Mouse (Mus musculus) CH12.LX (cell line): Measurements from ENCODE around the gene P4hb. TPM values are rescaled to one million over a fixed set of nuclear protein-coding genes. Genes with fewer than 3 reads are reported as not detected.
A peak's percentile ranks its signal among the peaks of the same experiment; 100 is the strongest.
"Not testable (repeated sequence)": the region's sequence is repeated elsewhere in the genome, so short reads cannot be mapped to it uniquely, and the experiment has no call there.

Experiments
- DNase-seq: peaks from one replicate; pipeline ENCODE4 v3.0.0-alpha.2; 2013; ENCODE audit errors: extremely low read depth
- H3K27ac ChIP-seq: 2 replicates; pipeline ENCODE4 v1.5.1; 2012; ENCODE audit warnings: low read depth, mild to moderate bottlenecking, control low read depth, moderate library complexity; ENCODE audit not compliant: insufficient read depth
- H3K27me3 ChIP-seq: replicated peaks from 2 replicates; pipeline ENCODE3; 2012; ENCODE audit warnings: inconsistent platforms
- H3K36me3 ChIP-seq, 2 experiments: replicated peaks in 1 of 2; 2 replicates each; pipeline versions ENCODE3 to v1.6.1; 2012; ENCODE audit warnings: inconsistent platforms in 1 of 2, low read length in 1 of 2, mild to moderate bottlenecking in 1 of 2, mixed read lengths in 1 of 2, moderate library complexity in 1 of 2; ENCODE audit not compliant: control insufficient read depth in 1 of 2, insufficient read depth in 1 of 2
- H3K4me1 ChIP-seq, 2 experiments: 2 replicates each; pipeline ENCODE4 v1.6.1; 2012; ENCODE audit warnings: inconsistent platforms in 1 of 2, moderate library complexity in 1 of 2; ENCODE audit not compliant: insufficient read depth in 2 of 2, control insufficient read depth in 1 of 2
- H3K4me2 ChIP-seq: 2 replicates; pipeline ENCODE4 v1.6.1; 2012; ENCODE audit warnings: low read depth, mild to moderate bottlenecking, control low read depth; ENCODE audit not compliant: poor library complexity, insufficient read depth, severe bottlenecking
- H3K4me3 ChIP-seq, 3 experiments: fragments of 150-350 bp in 1 of 3; sonication (generic) in 1 of 3; replicated peaks in 1 of 3; 2 replicates each; pipeline versions ENCODE3 to v1.5.1; 2011 to 2012; ENCODE audit warnings: low read depth in 2 of 3, low read length in 2 of 3, mild to moderate bottlenecking in 2 of 3, moderate library complexity in 2 of 3, control low read depth in 1 of 3, improper control_type of control experiment in 1 of 3, inconsistent platforms in 1 of 3, mixed read lengths in 1 of 3; ENCODE audit not compliant: poor library complexity in 1 of 3
- H3K79me2 ChIP-seq: replicated peaks from 2 replicates; pipeline ENCODE4 v1.6.1; 2012; ENCODE audit warnings: mild to moderate bottlenecking, moderate library complexity; ENCODE audit not compliant: control insufficient read depth, poor library complexity, insufficient read depth, severe bottlenecking; ENCODE audit errors: extremely low read depth
- H3K9ac ChIP-seq: 2 replicates; pipeline ENCODE4 v1.6.1; 2012; ENCODE audit warnings: low read depth, mild to moderate bottlenecking, control low read depth, moderate library complexity; ENCODE audit not compliant: insufficient read depth
- H3K9me3 ChIP-seq: replicated peaks from 2 replicates; pipeline ENCODE3; 2012; ENCODE audit warnings: low read length, inconsistent platforms, mixed read lengths
- BHLHE40 ChIP-seq: IDR thresholded peaks from 2 replicates; pipeline ENCODE4 v1.6.1; 2011; ENCODE audit warnings: mild to moderate bottlenecking, low read depth, low read length, improper control_type of control experiment
- CHD2 ChIP-seq: IDR thresholded peaks from 2 replicates; pipeline ENCODE4 v1.6.1; 2011; ENCODE audit warnings: low read length, improper control_type of control experiment
- CTCF ChIP-seq, 2 experiments: IDR thresholded peaks in 1 of 2; conservative IDR thresholded peaks in 1 of 2; 2 replicates each; pipeline ENCODE4 v1.5.1; 2011 to 2012; ENCODE audit warnings: low read depth in 2 of 2, low read length in 2 of 2, improper control_type of control experiment in 1 of 2, inconsistent platforms in 1 of 2, mild to moderate bottlenecking in 1 of 2, moderate library complexity in 1 of 2
- EP300 ChIP-seq: IDR thresholded peaks from 2 replicates; pipeline ENCODE4 v1.6.1; 2011; ENCODE audit warnings: low read length, improper control_type of control experiment
- ETS1 ChIP-seq: conservative IDR thresholded peaks from 2 replicates; pipeline ENCODE4 v1.6.1; 2012; ENCODE audit warnings: low read depth, mild to moderate bottlenecking, inconsistent platforms, low read length, improper control_type of control experiment, moderate library complexity
- HCFC1 ChIP-seq: IDR thresholded peaks from 2 replicates; pipeline ENCODE4 v1.6.1; 2012; ENCODE audit warnings: low read depth, mild to moderate bottlenecking, inconsistent platforms, low read length, improper control_type of control experiment
- MAZ ChIP-seq: IDR thresholded peaks from 2 replicates; pipeline ENCODE4 v1.6.1; 2012; ENCODE audit warnings: low read depth, mild to moderate bottlenecking, inconsistent platforms, low read length, improper control_type of control experiment, moderate library complexity
- MYC ChIP-seq: IDR thresholded peaks from 2 replicates; pipeline ENCODE4 v1.6.1; 2011; ENCODE audit warnings: low read depth, mild to moderate bottlenecking, improper control_type of control experiment, low read length
- NRF1 ChIP-seq: IDR thresholded peaks from 2 replicates; pipeline ENCODE4 v1.6.1; 2014; ENCODE audit warnings: low read depth, mild to moderate bottlenecking, inconsistent platforms, low read length, improper control_type of control experiment, moderate library complexity
- POLR2AphosphoS2 ChIP-seq: IDR thresholded peaks from 2 replicates; pipeline ENCODE4 v1.6.1; 2011; ENCODE audit warnings: low read depth, low read length, improper control_type of control experiment
- RAD21 ChIP-seq: IDR thresholded peaks from 2 replicates; pipeline ENCODE4 v1.6.1; 2011; ENCODE audit warnings: low read depth, mild to moderate bottlenecking, low read length, improper control_type of control experiment, moderate library complexity
- SMC3 ChIP-seq: IDR thresholded peaks from 2 replicates; pipeline ENCODE4 v1.6.1; 2011; ENCODE audit warnings: low read depth, low read length, improper control_type of control experiment
- TBP ChIP-seq: conservative IDR thresholded peaks from 2 replicates; pipeline ENCODE4 v1.6.1; 2011; ENCODE audit warnings: low read depth, low read length, improper control_type of control experiment
- TCF12 ChIP-seq: IDR thresholded peaks from 2 replicates; pipeline ENCODE4 v1.6.1; 2014; ENCODE audit warnings: low read depth, mild to moderate bottlenecking, inconsistent platforms, low read length, improper control_type of control experiment
- ZC3H11A ChIP-seq: IDR thresholded peaks from 2 replicates; pipeline ENCODE4 v1.6.1; 2012; ENCODE audit warnings: low read depth, mild to moderate bottlenecking, inconsistent platforms, low read length, improper control_type of control experiment
- ZKSCAN1 ChIP-seq: IDR thresholded peaks from 2 replicates; pipeline ENCODE4 v1.6.1; 2012; ENCODE audit warnings: low read depth, inconsistent platforms, low read length, improper control_type of control experiment, borderline replicate concordance
- ZMIZ1 ChIP-seq: IDR thresholded peaks from 2 replicates; pipeline ENCODE4 v1.6.1; 2012; ENCODE audit warnings: low read depth, mild to moderate bottlenecking, inconsistent platforms, low read length, improper control_type of control experiment
- ZNF384 ChIP-seq: IDR thresholded peaks from 2 replicates; pipeline ENCODE4 v1.6.1; 2012; ENCODE audit warnings: low read depth, low read length, improper control_type of control experiment, inconsistent platforms
- dilution Hi-C: fragments of 300-500 bp; cut with MboI; formaldehyde crosslinking; loops from 2 replicates; pipeline ENCODE4 v1.14.3; 2020; ENCODE audit warnings: low sequenced_read_pairs; ENCODE audit not compliant: extremely low pct_unique_long_range_greater_than_20kb, extremely low pct_ligation_motif_present
- in situ Hi-C: fragments of 300-500 bp; cut with MboI; formaldehyde crosslinking; loops from 3 replicates; pipeline ENCODE4 v1.14.3; 2019; ENCODE audit warnings: low sequenced_read_pairs, low pct_ligation_motif_present, low pct_unique_long_range_greater_than_20kb, mixed read lengths
- polyA plus RNA-seq: library from polyadenylated mRNA; unstranded; fragments of >175 nt; gene quantifications from 2 replicates; pipeline ENCODE4 v1.2.1, GENCODE M21; 2012; ENCODE audit warnings: low read depth; ENCODE audit not compliant: insufficient read length
- total RNA-seq, 2 experiments: library from RNA; depleted of rRNA; stranded (reverse); fragments of 300-350 nt in 1 of 2; fragments of >200 nt in 1 of 2; gene quantifications; 2 replicates each; pipeline ENCODE4 v1.2.3; 2012 to 2014

P4hb gene
- total and polyA plus RNA-seq, 3 experiments: 486 to 644 (median 531) TPM

DNA sequence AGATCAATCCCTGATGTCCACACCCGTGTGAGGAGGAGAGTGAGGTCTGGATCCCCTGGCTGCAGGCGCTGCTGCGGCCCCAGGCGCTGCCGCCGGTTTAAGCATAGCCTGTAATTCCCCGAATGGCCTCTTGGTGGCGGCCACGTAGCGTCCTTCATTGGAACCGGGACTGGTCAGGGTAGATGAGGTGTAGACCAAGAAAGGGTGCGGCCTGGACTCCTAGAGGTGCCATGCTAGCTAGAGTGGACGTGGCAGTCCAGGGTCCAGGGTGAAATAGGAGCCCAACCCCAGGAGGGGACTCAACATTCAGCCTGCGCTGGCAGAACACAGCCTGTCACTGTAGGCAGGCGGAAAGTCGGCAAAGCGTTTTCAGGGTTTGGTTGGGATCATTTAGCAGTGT is 57.4 kb downstream of the P4hb start (continued):
- TF ChIP-seq CHD2: no peak
- TF ChIP-seq ZKSCAN1: no peak
- no peak for TF ChIP-seq TBP
- TF ChIP-seq RAD21: peak; percentile 98

DNA sequence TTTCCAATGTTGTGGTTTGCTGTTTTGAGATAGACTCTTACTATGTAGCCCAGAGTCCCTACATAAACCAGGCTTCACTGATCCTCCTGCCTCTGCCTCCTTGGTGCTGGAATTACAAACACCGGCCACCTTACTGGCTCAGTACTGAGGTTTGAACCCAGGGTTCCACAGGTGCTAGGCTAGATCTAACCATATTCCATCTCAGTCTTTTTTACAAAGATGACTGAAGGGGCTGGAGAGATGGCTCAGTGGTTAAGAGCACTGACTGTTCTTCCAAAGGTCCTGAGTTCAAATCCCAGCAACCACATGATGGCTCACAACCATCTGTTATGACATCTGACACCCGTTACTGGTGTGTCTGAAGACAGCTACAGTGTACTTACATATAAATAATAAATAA is 58.8 kb downstream of the P4hb start:
- H3K4me1 ChIP-seq: peaks cover 5 to 26% of the 10 kb centered on the region in 2 experiments
- in situ Hi-C loops, dilution Hi-C loops, H3K9me3 ChIP-seq, H3K4me3 ChIP-seq, H3K27ac ChIP-seq, DNase-seq, H3K36me3 ChIP-seq, H3K79me2 ChIP-seq, H3K4me2 ChIP-seq, H3K27me3 ChIP-seq, H3K9ac ChIP-seq: not testable (repeated sequence)
- TF ChIP-seq TBP: 0 out of 2 replicates have a peak, but pooled peaks have one; percentile 46

DNA sequence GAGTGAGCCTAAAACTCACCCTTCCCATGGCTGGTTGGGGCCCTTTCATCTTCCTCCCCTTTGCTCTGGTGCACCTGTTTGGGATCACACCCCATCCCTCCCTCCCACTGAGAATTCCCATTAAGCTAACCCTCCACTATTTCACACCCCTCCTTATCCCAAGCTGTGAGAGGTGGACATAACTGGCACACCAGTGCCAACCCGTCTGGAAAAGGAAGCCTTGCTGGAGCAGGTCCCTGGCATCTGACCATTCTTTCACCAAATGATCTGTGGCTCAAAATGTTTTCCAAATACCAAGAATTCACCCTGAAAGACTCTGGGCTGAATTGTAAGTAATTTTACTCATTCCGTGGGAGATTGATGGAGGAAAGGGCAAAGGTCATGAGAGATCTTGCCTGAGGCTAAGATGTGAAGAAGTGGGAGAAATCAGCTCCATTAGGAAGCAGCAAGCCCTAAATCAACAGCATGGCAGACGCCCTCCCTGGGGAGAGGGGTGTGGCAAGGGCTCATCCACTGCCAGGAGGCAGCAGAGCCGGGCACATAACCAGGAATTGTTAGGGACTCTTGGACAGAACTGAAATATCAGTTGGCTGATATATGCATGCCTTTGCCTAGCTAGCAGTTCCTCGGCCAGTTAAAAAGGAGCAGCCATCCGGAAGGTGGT is 60.1 kb downstream of the P4hb start:
- Histone ChIP-seq H3K9me3 (peaks cover 3% of the 10 kb centered on the region), H3K27me3 (peaks cover 2% of the 10 kb centered on the region), H3K4me3 (no peak overlapping the region), H3K4me1 (peaks cover 5 to 19% of the 10 kb centered on the region in 2 experiments), H3K79me2 (no peaks in the 10 kb centered on the region), H3K27ac (no peak overlapping the region), H3K36me3 (no peaks in the 10 kb centered on the region), H3K4me2 (no peak overlapping the region), H3K9ac (no peak overlapping the region)
- TF ChIP-seq HCFC1: no peak
- no peak for TF ChIP-seq BHLHE40
- TF ChIP-seq MYC: no peak
- no peak for TF ChIP-seq EP300
- no peak for TF ChIP-seq ZC3H11A
- TF ChIP-seq MAZ: no peak
- no peak for TF ChIP-seq POLR2AphosphoS2
- no peak for TF ChIP-seq CTCF (conservative IDR thresholded peaks at IDR 0.05 in 1 of 2, IDR thresholded peaks at IDR 0.05 in 1 of 2; ENCODE audit: low read depth in 2 of 2, low read length in 2 of 2)
- no peak for TF ChIP-seq ZNF384
- no peak for TF ChIP-seq ZKSCAN1
- TF ChIP-seq ZMIZ1: no peak
- no peak for TF ChIP-seq ETS1
- no peak for TF ChIP-seq SMC3
- TF ChIP-seq NRF1: no peak
- no peak for TF ChIP-seq CHD2
- TF ChIP-seq TCF12: no peak
- in situ Hi-C loops: no loop called here
- no peak for DNase-seq
- dilution Hi-C loops: no loop called here
